Mouse (Mus musculus) CH12.LX (cell line): Measurements from ENCODE around the gene Csnk2b. TPM values are rescaled to one million over a fixed set of nuclear protein-coding genes. Genes with fewer than 3 reads are reported as not detected.

Source experiments
- DNase-seq: peaks from one replicate; pipeline ENCODE4 v3.0.0-alpha.2; 2013; ENCODE audit errors: extremely low read depth
- H3K27ac ChIP-seq: 2 replicates; pipeline ENCODE4 v1.5.1; 2012; ENCODE audit warnings: low read depth, mild to moderate bottlenecking, control low read depth, moderate library complexity; ENCODE audit not compliant: insufficient read depth
- H3K27me3 ChIP-seq: replicated peaks from 2 replicates; pipeline ENCODE3; 2012; ENCODE audit warnings: inconsistent platforms
- H3K36me3 ChIP-seq, 2 experiments: replicated peaks in 1 of 2; 2 replicates each; pipeline versions ENCODE3 to v1.6.1; 2012; ENCODE audit warnings: inconsistent platforms in 1 of 2, low read length in 1 of 2, mild to moderate bottlenecking in 1 of 2, mixed read lengths in 1 of 2, moderate library complexity in 1 of 2; ENCODE audit not compliant: control insufficient read depth in 1 of 2, insufficient read depth in 1 of 2
- H3K4me1 ChIP-seq, 2 experiments: 2 replicates each; pipeline ENCODE4 v1.6.1; 2012; ENCODE audit warnings: inconsistent platforms in 1 of 2, moderate library complexity in 1 of 2; ENCODE audit not compliant: insufficient read depth in 2 of 2, control insufficient read depth in 1 of 2
- H3K4me2 ChIP-seq: 2 replicates; pipeline ENCODE4 v1.6.1; 2012; ENCODE audit warnings: low read depth, mild to moderate bottlenecking, control low read depth; ENCODE audit not compliant: poor library complexity, insufficient read depth, severe bottlenecking
- H3K4me3 ChIP-seq, 3 experiments: fragments of 150-350 bp in 1 of 3; sonication (generic) in 1 of 3; replicated peaks in 1 of 3; 2 replicates each; pipeline versions ENCODE3 to v1.5.1; 2011 to 2012; ENCODE audit warnings: low read depth in 2 of 3, low read length in 2 of 3, mild to moderate bottlenecking in 2 of 3, moderate library complexity in 2 of 3, control low read depth in 1 of 3, improper control_type of control experiment in 1 of 3, inconsistent platforms in 1 of 3, mixed read lengths in 1 of 3; ENCODE audit not compliant: poor library complexity in 1 of 3
- H3K79me2 ChIP-seq: replicated peaks from 2 replicates; pipeline ENCODE4 v1.6.1; 2012; ENCODE audit warnings: mild to moderate bottlenecking, moderate library complexity; ENCODE audit not compliant: control insufficient read depth, poor library complexity, insufficient read depth, severe bottlenecking; ENCODE audit errors: extremely low read depth
- H3K9ac ChIP-seq: 2 replicates; pipeline ENCODE4 v1.6.1; 2012; ENCODE audit warnings: low read depth, mild to moderate bottlenecking, control low read depth, moderate library complexity; ENCODE audit not compliant: insufficient read depth
- H3K9me3 ChIP-seq: replicated peaks from 2 replicates; pipeline ENCODE3; 2012; ENCODE audit warnings: low read length, inconsistent platforms, mixed read lengths
- CHD1 ChIP-seq: IDR thresholded peaks from 2 replicates; pipeline ENCODE4 v1.6.1; 2012; ENCODE audit warnings: low read depth, low read length, improper control_type of control experiment, inconsistent platforms
- CHD2 ChIP-seq: IDR thresholded peaks from 2 replicates; pipeline ENCODE4 v1.6.1; 2011; ENCODE audit warnings: low read length, improper control_type of control experiment
- CTCF ChIP-seq, 2 experiments: IDR thresholded peaks in 1 of 2; conservative IDR thresholded peaks in 1 of 2; 2 replicates each; pipeline ENCODE4 v1.5.1; 2011 to 2012; ENCODE audit warnings: low read depth in 2 of 2, low read length in 2 of 2, improper control_type of control experiment in 1 of 2, inconsistent platforms in 1 of 2, mild to moderate bottlenecking in 1 of 2, moderate library complexity in 1 of 2
- E2F4 ChIP-seq: IDR thresholded peaks from 2 replicates; pipeline ENCODE4 v1.6.1; 2011; ENCODE audit warnings: low read depth, low read length, improper control_type of control experiment; ENCODE audit not compliant: insufficient replicate concordance
- ELF1 ChIP-seq: IDR thresholded peaks from 2 replicates; pipeline ENCODE4 v1.6.1; 2014; ENCODE audit warnings: low read depth, mild to moderate bottlenecking, inconsistent platforms, low read length, improper control_type of control experiment
- EP300 ChIP-seq: IDR thresholded peaks from 2 replicates; pipeline ENCODE4 v1.6.1; 2011; ENCODE audit warnings: low read length, improper control_type of control experiment
- JUN ChIP-seq: IDR thresholded peaks from 2 replicates; pipeline ENCODE4 v1.6.1; 2011; ENCODE audit warnings: low read depth, mild to moderate bottlenecking, low read length, improper control_type of control experiment, moderate library complexity; ENCODE audit not compliant: insufficient read depth
- JUND ChIP-seq: conservative IDR thresholded peaks from 2 replicates; pipeline ENCODE4 v1.6.1; 2011; ENCODE audit warnings: low read depth, low read length, improper control_type of control experiment
- MAX ChIP-seq: IDR thresholded peaks from 2 replicates; pipeline ENCODE4 v1.6.1; 2011; ENCODE audit warnings: low read length, improper control_type of control experiment
- MEF2A ChIP-seq: IDR thresholded peaks from 2 replicates; pipeline ENCODE4 v1.6.1; 2014; ENCODE audit warnings: low read depth, mild to moderate bottlenecking, inconsistent platforms, low read length, improper control_type of control experiment, borderline replicate concordance
- NELFE ChIP-seq: IDR thresholded peaks from 2 replicates; pipeline ENCODE4 v1.6.1; 2011; ENCODE audit warnings: low read depth, low read length, improper control_type of control experiment
- NRF1 ChIP-seq: IDR thresholded peaks from 2 replicates; pipeline ENCODE4 v1.6.1; 2014; ENCODE audit warnings: low read depth, mild to moderate bottlenecking, inconsistent platforms, low read length, improper control_type of control experiment, moderate library complexity
- PAX5 ChIP-seq: IDR thresholded peaks from 2 replicates; pipeline ENCODE4 v1.6.1; 2012; ENCODE audit warnings: low read length, inconsistent platforms, mixed read lengths
- POLR2A ChIP-seq: IDR thresholded peaks from 2 replicates; pipeline ENCODE4 v1.6.1; 2011; ENCODE audit warnings: low read depth, mild to moderate bottlenecking, improper control_type of control experiment, low read length
- POLR2AphosphoS2 ChIP-seq: IDR thresholded peaks from 2 replicates; pipeline ENCODE4 v1.6.1; 2011; ENCODE audit warnings: low read depth, low read length, improper control_type of control experiment
- RCOR1 ChIP-seq: conservative IDR thresholded peaks from 2 replicates; pipeline ENCODE4 v1.6.1; 2012; ENCODE audit warnings: low read depth, mild to moderate bottlenecking, inconsistent platforms, low read length, improper control_type of control experiment
- SMC3 ChIP-seq: IDR thresholded peaks from 2 replicates; pipeline ENCODE4 v1.6.1; 2011; ENCODE audit warnings: low read depth, low read length, improper control_type of control experiment
- TBP ChIP-seq: conservative IDR thresholded peaks from 2 replicates; pipeline ENCODE4 v1.6.1; 2011; ENCODE audit warnings: low read depth, low read length, improper control_type of control experiment
- UBTF ChIP-seq: IDR thresholded peaks from 2 replicates; pipeline ENCODE4 v1.6.1; 2012; ENCODE audit warnings: low read depth, mild to moderate bottlenecking, inconsistent platforms, low read length, improper control_type of control experiment, moderate library complexity
- USF1 ChIP-seq: IDR thresholded peaks from 2 replicates; pipeline ENCODE4 v1.6.1; 2014; ENCODE audit warnings: low read depth, mild to moderate bottlenecking, inconsistent platforms, low read length, improper control_type of control experiment
- ZC3H11A ChIP-seq: IDR thresholded peaks from 2 replicates; pipeline ENCODE4 v1.6.1; 2012; ENCODE audit warnings: low read depth, mild to moderate bottlenecking, inconsistent platforms, low read length, improper control_type of control experiment
- ZMIZ1 ChIP-seq: IDR thresholded peaks from 2 replicates; pipeline ENCODE4 v1.6.1; 2012; ENCODE audit warnings: low read depth, mild to moderate bottlenecking, inconsistent platforms, low read length, improper control_type of control experiment
- ZNF384 ChIP-seq: IDR thresholded peaks from 2 replicates; pipeline ENCODE4 v1.6.1; 2012; ENCODE audit warnings: low read depth, low read length, improper control_type of control experiment, inconsistent platforms
- dilution Hi-C: fragments of 300-500 bp; cut with MboI; formaldehyde crosslinking; loops from 2 replicates; pipeline ENCODE4 v1.14.3; 2020; ENCODE audit warnings: low sequenced_read_pairs; ENCODE audit not compliant: extremely low pct_unique_long_range_greater_than_20kb, extremely low pct_ligation_motif_present
- in situ Hi-C: fragments of 300-500 bp; cut with MboI; formaldehyde crosslinking; loops from 3 replicates; pipeline ENCODE4 v1.14.3; 2019; ENCODE audit warnings: low sequenced_read_pairs, low pct_ligation_motif_present, low pct_unique_long_range_greater_than_20kb, mixed read lengths
- polyA plus RNA-seq: library from polyadenylated mRNA; unstranded; fragments of >175 nt; gene quantifications from 2 replicates; pipeline ENCODE4 v1.2.1, GENCODE M21; 2012; ENCODE audit warnings: low read depth; ENCODE audit not compliant: insufficient read length
- total RNA-seq, 2 experiments: library from RNA; depleted of rRNA; stranded (reverse); fragments of 300-350 nt in 1 of 2; fragments of >200 nt in 1 of 2; gene quantifications; 2 replicates each; pipeline ENCODE4 v1.2.3; 2012 to 2014

Csnk2b gene
- total and polyA plus RNA-seq, 3 experiments = 89.3 to 348 (median 130) TPM

- no peaks in the 10 kb centered on the region for H3K27me3 ChIP-seq
- no peak overlapping the region for H3K4me3 ChIP-seq
- no peak for DNase-seq
- dilution Hi-C loops (no loop called here), in situ Hi-C loops (no loop called here)
- H3K4me2 ChIP-seq = no peak overlapping the region
- peaks cover 91 to 93% of the 10 kb centered on the region in 2 experiments for H3K36me3 ChIP-seq
- H3K27ac ChIP-seq = no peak overlapping the region
- H3K9me3 ChIP-seq = no peaks in the 10 kb centered on the region
- TF ChIP-seq ELF1 = no peak
- no peak for TF ChIP-seq MEF2A
- no peak for TF ChIP-seq UBTF
- TF ChIP-seq USF1 = no peak
- TF ChIP-seq ZC3H11A = no peak
- no peak for TF ChIP-seq TBP
- TF ChIP-seq E2F4 = no peak
- no peak for TF ChIP-seq POLR2A
- no peak for TF ChIP-seq JUND
- H3K9ac ChIP-seq = no peak overlapping the region
- no peaks in the 10 kb centered on the region for H3K4me1 ChIP-seq
- peaks cover 11% of the 10 kb centered on the region for H3K79me2 ChIP-seq
Observed at GRCm38 (mm10) chr17:35153931-35154330, 32.1 kb upstream of the Csnk2b start.

GRCm38 (mm10) chr17:35153077-35153476 is 31.2 kb upstream of the Csnk2b start:
- in situ Hi-C loops = no loop called here
- no peak overlapping the region for H3K9ac ChIP-seq
- peaks cover 5% of the 10 kb centered on the region for H3K79me2 ChIP-seq
- no peak overlapping the region for H3K27ac ChIP-seq
- no peaks in the 10 kb centered on the region for H3K9me3 ChIP-seq
- DNase-seq = no peak
- dilution Hi-C loops = no loop called here
- peaks cover 90 to 93% of the 10 kb centered on the region in 2 experiments for H3K36me3 ChIP-seq
- no peak overlapping the region for H3K4me2 ChIP-seq
- H3K4me1 ChIP-seq = no peaks in the 10 kb centered on the region
- no peaks in the 10 kb centered on the region for H3K27me3 ChIP-seq
- H3K4me3 ChIP-seq = no peak overlapping the region
- TF ChIP-seq NRF1 (no peak), ZMIZ1 (no peak), JUN (no peak), SMC3 (no peak), ZNF384 (no peak), CHD1 (no peak), CHD2 (no peak)

DNA sequence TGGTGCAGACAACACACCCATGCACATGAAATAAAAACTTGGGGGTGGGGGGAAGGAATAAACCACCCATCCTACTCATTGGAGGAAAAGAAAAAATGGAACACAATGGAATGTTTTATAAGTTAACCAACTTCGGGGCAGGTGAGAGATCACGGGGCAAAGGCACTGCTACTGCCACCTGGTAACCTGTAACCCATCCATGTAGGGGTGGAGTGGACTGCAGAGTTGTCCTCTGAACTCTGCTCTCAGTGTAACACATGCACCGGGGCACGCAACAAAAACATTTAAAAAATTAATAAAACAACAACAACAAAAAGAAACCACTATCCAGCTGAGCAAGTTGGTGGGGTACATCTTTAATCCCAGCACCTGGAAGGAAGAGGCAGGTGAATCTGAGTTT is 30.3 kb upstream of the Csnk2b start:
- no peak overlapping the region for H3K9ac ChIP-seq
- no peaks in the 10 kb centered on the region for H3K4me1 ChIP-seq
- DNase-seq = no peak
- TF ChIP-seq NELFE (no peak), USF1 (no peak), CTCF (conservative IDR thresholded peaks at IDR 0.05 in 1 of 2, IDR thresholded peaks at IDR 0.05 in 1 of 2; ENCODE audit: low read depth in 2 of 2, low read length in 2 of 2) (no peak), MEF2A (no peak), MAX (no peak), UBTF (no peak), EP300 (no peak), POLR2AphosphoS2 (no peak), RCOR1 (no peak), PAX5 (no peak)
- TF ChIP-seq, all 38 proteins: peak for 0
- Histone ChIP-seq H3K4me2 (no peak overlapping the region), H3K79me2 (peaks cover 5% of the 10 kb centered on the region), H3K27ac (no peak overlapping the region), H3K9me3 (no peaks in the 10 kb centered on the region), H3K27me3 (no peaks in the 10 kb centered on the region), H3K4me3 (no peak overlapping the region), H3K36me3 (peaks cover 89 to 93% of the 10 kb centered on the region in 2 experiments)
- in situ Hi-C loops = no loop called here
- dilution Hi-C loops = no loop called here
